Mouse (Mus musculus): Measurements from ENCODE around the gene Gm11037. TPM values are rescaled to one million over a fixed set of nuclear protein-coding genes. Genes with fewer than 3 reads are reported as not detected.

The Gm11037 gene
- polyA plus RNA-seq, 1 experiment from 2014 or later, result not detected

DNA sequence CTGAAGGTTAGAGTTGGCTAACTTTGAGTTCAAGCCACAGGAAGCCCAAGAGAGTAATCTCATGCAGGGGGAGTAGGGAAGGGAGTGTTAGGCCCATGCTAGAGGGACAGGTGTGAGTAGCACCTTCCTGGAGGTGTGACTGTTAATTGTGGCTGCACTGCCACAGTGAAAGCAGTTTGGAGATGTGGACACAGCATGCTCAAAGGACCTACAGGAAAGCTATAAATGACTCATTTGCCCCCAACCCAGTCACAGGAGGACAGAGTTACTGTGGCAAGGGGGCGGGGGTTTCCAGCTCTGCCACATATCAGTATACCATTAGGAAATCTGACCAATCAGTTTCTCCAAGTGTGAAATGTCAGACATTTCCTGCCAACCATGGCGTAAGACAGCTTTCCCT, 12.2 kb downstream of the Gm11037 start:
- H3K36me3 ChIP-seq (ENCODE audit: control insufficient read depth, insufficient read depth, low read length), result peaks cover 17% of the 10 kb centered on the region; the same call in 1 of the 2 replicates
- H3K27ac ChIP-seq (ENCODE audit: low read length), result no peak overlapping the region
- H3K9ac ChIP-seq (ENCODE audit: low read depth, low read length), result no peak overlapping the region
- H3K4me3 ChIP-seq (ENCODE audit: low read length), result no peak overlapping the region
- 85% methylated on average over 2 of the region's 2 CpGs for WGBS
- H3K4me2 ChIP-seq (ENCODE audit: low read depth, low read length), result no peak overlapping the region
- H3K27me3 ChIP-seq (replicated peaks; ENCODE audit: control insufficient read depth, insufficient read depth, low read length), result no peaks in the 10 kb centered on the region
- no peaks in the 10 kb centered on the region for H3K9me3 ChIP-seq (ENCODE audit: control insufficient read depth, low read length)
- H3K4me1 ChIP-seq (ENCODE audit: control insufficient read depth, insufficient read depth, low read length), result peaks cover 7% of the 10 kb centered on the region
- ATAC-seq, result no peak

DNA sequence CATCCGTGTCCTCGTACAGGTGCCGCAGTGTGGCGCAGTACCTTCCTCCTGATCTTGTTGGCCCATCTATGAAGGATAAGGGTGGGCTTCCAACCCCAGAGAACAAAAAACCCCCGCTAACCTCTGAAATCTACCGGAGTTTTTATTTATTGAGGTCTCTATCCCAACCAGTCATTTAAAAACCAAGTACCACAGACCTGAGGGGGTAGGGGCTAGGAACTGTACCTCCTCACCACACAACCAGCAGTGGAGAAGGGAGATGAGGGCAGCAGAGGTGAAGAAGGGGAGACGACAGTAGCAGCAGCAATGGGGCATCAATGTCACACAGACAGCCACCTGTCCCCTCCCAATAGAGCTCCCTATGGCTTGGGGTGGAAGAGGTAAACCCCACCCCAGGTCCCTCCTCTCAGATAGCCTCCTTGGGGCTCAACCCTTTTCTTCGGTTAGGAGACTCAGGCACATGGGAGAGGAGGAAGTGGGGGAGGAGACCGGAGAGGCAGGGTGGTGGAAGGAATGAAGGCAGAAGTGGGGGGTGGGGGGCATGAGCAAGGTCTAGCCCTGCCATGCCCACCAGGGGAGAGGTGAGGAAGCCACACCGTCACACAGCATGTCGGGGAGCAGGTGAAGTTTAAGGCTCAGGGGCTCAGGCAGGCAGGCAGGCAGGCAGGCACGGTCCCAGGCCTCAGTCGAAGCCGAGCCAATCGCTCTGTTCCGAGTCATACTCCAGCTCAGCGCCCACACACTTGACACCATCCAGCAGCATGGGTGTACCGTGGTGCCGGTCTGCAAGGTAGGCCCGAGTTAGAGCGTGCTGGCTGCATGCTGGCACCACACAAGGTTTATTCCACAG, 13.1 kb downstream of the Gm11037 start:
- H3K4me2 ChIP-seq (ENCODE audit: low read depth, low read length), result no peak overlapping the region
- 86% methylated on average over 21 of the region's 21 CpGs for WGBS
- H3K4me1 ChIP-seq (ENCODE audit: control insufficient read depth, insufficient read depth, low read length), result peaks cover 7% of the 10 kb centered on the region
- H3K27me3 ChIP-seq (replicated peaks; ENCODE audit: control insufficient read depth, insufficient read depth, low read length), result no peaks in the 10 kb centered on the region
- no peak for ATAC-seq
- H3K27ac ChIP-seq (ENCODE audit: low read length), result no peak overlapping the region
- H3K9me3 ChIP-seq (ENCODE audit: control insufficient read depth, low read length), result no peaks in the 10 kb centered on the region
- H3K4me3 ChIP-seq (ENCODE audit: low read length), result no peak overlapping the region
- no peak overlapping the region for H3K9ac ChIP-seq (ENCODE audit: low read depth, low read length)
- peaks cover 20% of the 10 kb centered on the region; the same call in 1 of the 2 replicates for H3K36me3 ChIP-seq (ENCODE audit: control insufficient read depth, insufficient read depth, low read length)

DNA sequence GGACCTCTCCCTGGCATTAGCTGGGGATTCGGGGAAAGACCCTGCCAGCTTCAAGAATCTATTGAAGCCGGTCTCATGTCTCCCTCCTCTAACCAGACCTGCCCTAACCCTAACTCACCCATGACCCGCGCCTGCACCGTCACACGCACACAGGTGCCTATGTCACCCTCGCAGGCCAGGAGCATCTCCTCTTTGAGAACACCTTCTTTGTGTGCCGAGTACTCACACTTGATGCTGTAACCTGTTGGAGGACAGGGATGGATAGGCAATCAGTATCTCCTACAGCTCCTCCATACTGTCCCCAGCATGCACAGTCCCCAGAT, 13.7 kb downstream of the Gm11037 start:
- Histone ChIP-seq H3K9me3 (ENCODE audit: control insufficient read depth, low read length) (no peaks in the 10 kb centered on the region), H3K36me3 (ENCODE audit: control insufficient read depth, insufficient read depth, low read length) (peaks cover 20% of the 10 kb centered on the region; the same call in 1 of the 2 replicates), H3K4me3 (ENCODE audit: low read length) (no peak overlapping the region), H3K27me3 (replicated peaks; ENCODE audit: control insufficient read depth, insufficient read depth, low read length) (no peaks in the 10 kb centered on the region), H3K4me2 (ENCODE audit: low read depth, low read length) (no peak overlapping the region), H3K9ac (ENCODE audit: low read depth, low read length) (no peak overlapping the region), H3K27ac (ENCODE audit: low read length) (no peak overlapping the region), H3K4me1 (ENCODE audit: control insufficient read depth, insufficient read depth, low read length) (peaks cover 7% of the 10 kb centered on the region)
- ATAC-seq, result no peak
- 88% methylated on average over 8 of the region's 8 CpGs for WGBS

DNA sequence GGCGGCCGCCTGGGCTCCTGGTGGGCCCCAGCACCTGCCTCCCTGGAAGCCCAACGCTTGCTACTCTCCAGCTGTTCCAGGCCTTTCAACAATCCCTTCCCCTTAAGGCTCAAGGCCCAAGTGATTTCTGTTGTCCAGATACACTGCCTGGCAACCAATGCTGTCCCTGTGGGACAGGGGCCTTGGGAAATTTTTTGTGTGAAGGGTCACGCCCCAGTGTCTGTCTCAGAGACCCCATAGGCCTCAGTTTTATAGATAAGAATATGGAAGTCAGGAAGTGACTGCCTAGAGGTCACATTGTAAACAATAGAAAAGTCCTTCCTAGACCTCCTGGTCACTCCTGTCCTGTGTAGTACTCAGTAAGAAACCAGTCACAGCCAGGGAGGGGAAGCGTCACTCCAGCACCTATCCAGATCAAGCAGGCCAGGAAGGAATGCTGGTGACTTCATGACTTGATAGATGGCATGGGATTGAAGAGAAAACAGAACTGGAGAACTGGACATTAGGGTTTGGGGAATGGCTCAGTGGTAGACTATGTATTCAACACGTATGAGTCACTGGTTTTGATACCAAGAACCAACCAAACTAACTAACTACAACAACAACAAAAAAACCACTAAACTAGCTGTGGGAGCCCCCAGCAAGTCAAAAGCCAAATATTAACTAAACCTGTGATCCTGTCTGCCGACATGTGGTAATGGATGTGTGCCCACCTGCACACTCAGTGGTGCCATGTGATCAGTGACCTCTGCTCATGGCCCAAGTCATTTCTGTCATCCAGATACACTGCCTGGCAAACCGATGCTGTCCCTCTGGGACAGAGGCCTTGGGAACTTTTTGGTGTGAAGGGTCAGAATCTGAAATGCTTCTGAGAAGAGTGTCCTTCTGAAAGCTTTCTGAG, 15.3 kb downstream of the Gm11037 start:
- Histone ChIP-seq H3K27ac (ENCODE audit: low read length) (no peak overlapping the region), H3K9ac (ENCODE audit: low read depth, low read length) (no peak overlapping the region), H3K9me3 (ENCODE audit: control insufficient read depth, low read length) (no peaks in the 10 kb centered on the region), H3K4me1 (ENCODE audit: control insufficient read depth, insufficient read depth, low read length) (0 out of 2 replicates have a peak, but pooled peaks cover 2% of the 10 kb centered on the region), H3K4me2 (ENCODE audit: low read depth, low read length) (no peak overlapping the region), H3K4me3 (ENCODE audit: low read length) (no peak overlapping the region), H3K27me3 (replicated peaks; ENCODE audit: control insufficient read depth, insufficient read depth, low read length) (no peaks in the 10 kb centered on the region), H3K36me3 (ENCODE audit: control insufficient read depth, insufficient read depth, low read length) (peaks cover 14% of the 10 kb centered on the region; the same call in 1 of the 2 replicates)
- ATAC-seq, result no peak
- 82% methylated on average over 8 of the region's 8 CpGs for WGBS

DNA sequence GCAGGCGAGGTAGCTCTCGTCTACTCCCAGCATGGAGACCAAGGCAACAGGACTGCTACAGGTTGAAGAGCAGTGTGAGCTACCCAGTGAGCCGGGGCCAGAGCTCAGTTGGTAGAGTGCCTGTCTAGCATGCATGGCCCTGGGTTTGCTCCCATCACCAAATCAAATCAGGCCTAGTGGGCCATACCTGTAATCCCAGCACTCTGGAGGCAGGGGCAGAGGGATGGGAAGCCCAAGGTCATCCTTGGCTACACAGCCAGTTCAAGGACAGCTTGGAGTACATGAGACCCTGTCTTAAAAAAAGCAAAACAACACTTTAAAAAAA, 15.9 kb downstream of the Gm11037 start:
- H3K9ac ChIP-seq (ENCODE audit: low read depth, low read length), result no peak overlapping the region
- H3K27ac ChIP-seq (ENCODE audit: low read length), result no peak overlapping the region
- peaks cover 14% of the 10 kb centered on the region; the same call in 1 of the 2 replicates for H3K36me3 ChIP-seq (ENCODE audit: control insufficient read depth, insufficient read depth, low read length)
- H3K4me1 ChIP-seq (ENCODE audit: control insufficient read depth, insufficient read depth, low read length), result 0 out of 2 replicates have a peak, but pooled peaks cover 2% of the 10 kb centered on the region
- WGBS, result 87% methylated on average over 3 of the region's 3 CpGs
- H3K4me3 ChIP-seq (ENCODE audit: low read length), result no peak overlapping the region
- H3K4me2 ChIP-seq (ENCODE audit: low read depth, low read length), result no peak overlapping the region
- no peaks in the 10 kb centered on the region for H3K9me3 ChIP-seq (ENCODE audit: control insufficient read depth, low read length)
- no peaks in the 10 kb centered on the region for H3K27me3 ChIP-seq (replicated peaks; ENCODE audit: control insufficient read depth, insufficient read depth, low read length)
- no peak for ATAC-seq

DNA sequence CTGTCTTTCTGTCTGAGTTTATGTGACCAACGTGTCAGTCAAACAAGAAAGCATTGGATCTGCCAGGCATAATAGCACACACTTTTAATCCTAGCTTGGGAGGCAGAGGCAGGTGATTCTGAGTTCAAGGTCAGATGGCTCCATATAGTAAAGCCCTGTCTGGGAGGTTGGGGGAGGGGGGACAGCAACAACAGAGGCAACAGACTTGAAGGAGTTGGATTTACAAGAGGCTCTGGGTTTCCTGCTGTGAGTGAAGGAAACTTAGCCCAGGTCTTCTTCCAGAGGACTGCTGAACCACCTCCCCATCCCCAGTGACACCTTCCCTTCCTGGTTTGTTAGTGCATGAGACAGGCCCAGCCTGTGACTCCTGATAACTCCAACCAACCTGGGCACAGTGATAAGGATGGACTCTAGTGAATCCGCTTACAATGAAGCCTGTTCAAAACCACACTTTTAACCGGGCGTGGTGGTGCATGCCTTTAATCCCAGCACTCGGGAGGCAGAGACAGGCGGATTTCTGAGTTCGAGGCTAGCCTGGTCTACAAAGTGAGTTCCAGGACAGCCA, 19.0 kb downstream of the Gm11037 start:
- 0 out of 2 replicates have a peak, but pooled peaks cover 2% of the 10 kb centered on the region for H3K4me1 ChIP-seq (ENCODE audit: control insufficient read depth, insufficient read depth, low read length)
- H3K27ac ChIP-seq (ENCODE audit: low read length), result no peak overlapping the region
- 78% methylated on average over 7 of the region's 7 CpGs for WGBS
- no peak overlapping the region for H3K4me2 ChIP-seq (ENCODE audit: low read depth, low read length)
- peak; percentile 52; the same call in 1 of the 2 replicates for ATAC-seq
- no peak overlapping the region for H3K9ac ChIP-seq (ENCODE audit: low read depth, low read length)
- H3K9me3 ChIP-seq (ENCODE audit: control insufficient read depth, low read length), result no peaks in the 10 kb centered on the region
- peaks cover 2% of the 10 kb centered on the region; the same call in 1 of the 2 replicates for H3K36me3 ChIP-seq (ENCODE audit: control insufficient read depth, insufficient read depth, low read length)
- H3K27me3 ChIP-seq (replicated peaks; ENCODE audit: control insufficient read depth, insufficient read depth, low read length), result no peaks in the 10 kb centered on the region
- H3K4me3 ChIP-seq (ENCODE audit: low read length), result no peak overlapping the region

DNA sequence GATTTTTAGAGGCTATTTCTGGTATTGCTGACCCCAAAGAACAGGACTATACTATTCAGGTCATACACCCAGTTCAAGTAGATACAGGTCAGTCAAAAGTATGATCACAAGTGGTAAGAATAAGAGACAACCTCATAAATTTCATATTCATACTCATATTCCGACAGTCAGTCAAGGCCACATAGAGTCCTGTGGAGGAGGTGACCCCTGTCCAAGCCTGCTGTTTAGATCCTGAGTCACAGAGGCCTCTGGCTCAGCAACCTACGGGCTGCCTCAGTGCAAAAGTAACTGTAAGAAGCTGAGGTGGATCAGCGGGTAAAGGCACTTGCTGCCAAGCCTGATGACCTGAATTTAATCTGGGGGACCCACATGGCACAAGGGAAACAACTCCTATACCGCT, 20.7 kb downstream of the Gm11037 start:
- Histone ChIP-seq H3K4me2 (ENCODE audit: low read depth, low read length) (no peak overlapping the region), H3K9ac (ENCODE audit: low read depth, low read length) (no peak overlapping the region), H3K27me3 (replicated peaks; ENCODE audit: control insufficient read depth, insufficient read depth, low read length) (no peaks in the 10 kb centered on the region), H3K4me3 (ENCODE audit: low read length) (no peak overlapping the region), H3K36me3 (ENCODE audit: control insufficient read depth, insufficient read depth, low read length) (peaks cover 2% of the 10 kb centered on the region; the same call in 1 of the 2 replicates), H3K9me3 (ENCODE audit: control insufficient read depth, low read length) (no peaks in the 10 kb centered on the region), H3K4me1 (ENCODE audit: control insufficient read depth, insufficient read depth, low read length) (peaks cover 8% of the 10 kb centered on the region), H3K27ac (ENCODE audit: low read length) (no peak overlapping the region)
- 94% methylated on average over 4 of the region's 4 CpGs for whole genome bisulfite sequencing
- no peak for ATAC-seq

DNA sequence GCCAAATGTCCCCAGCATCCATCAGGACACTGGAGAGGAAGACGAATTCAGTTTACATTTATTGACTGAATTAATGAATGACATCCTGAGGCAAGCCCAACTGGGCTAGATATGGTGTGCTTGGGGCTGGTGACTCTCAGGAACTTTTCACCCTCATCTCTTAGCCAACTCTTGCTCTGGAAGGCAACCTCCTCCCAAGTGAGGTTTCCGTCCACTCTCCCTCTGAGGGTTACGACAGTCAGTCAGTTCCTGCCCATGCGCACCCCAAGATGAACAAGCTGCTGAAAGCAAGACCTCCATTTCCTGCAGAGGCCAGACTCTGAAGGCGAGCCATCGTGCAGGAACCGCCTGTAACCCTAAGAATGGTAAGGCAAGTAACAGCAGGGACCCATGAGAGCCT, 23.7 kb downstream of the Gm11037 start:
- WGBS, result 86% methylated on average over 7 of the region's 7 CpGs

DNA sequence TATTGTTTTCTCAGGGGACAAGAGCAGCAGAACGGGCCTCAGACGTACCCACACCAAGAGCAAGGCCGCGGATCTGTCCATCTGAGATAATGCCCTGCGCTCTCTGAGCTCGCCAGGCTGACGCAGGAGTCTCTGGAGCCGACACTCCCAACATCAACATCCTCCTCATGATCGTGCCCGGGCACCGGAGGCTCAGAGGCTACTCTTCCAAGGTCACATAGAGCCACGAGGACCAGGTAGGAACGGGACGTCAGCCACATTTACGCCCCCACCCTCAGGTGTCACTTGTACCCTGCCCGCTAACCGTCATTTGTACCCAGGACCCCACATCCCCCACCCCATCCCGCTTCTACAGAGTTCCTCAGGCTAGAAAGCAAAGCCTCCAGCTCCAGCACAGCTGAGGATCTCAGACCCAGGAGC, 26.2 kb downstream of the Gm11037 start:
- ATAC-seq, result peak; percentile 67
- Histone ChIP-seq H3K27ac (ENCODE audit: low read length) (peak overlapping the region; percentile 89), H3K9me3 (ENCODE audit: control insufficient read depth, low read length) (no peaks in the 10 kb centered on the region), H3K4me2 (ENCODE audit: low read depth, low read length) (peak overlapping the region; percentile 91), H3K27me3 (replicated peaks; ENCODE audit: control insufficient read depth, insufficient read depth, low read length) (no peaks in the 10 kb centered on the region), H3K9ac (ENCODE audit: low read depth, low read length) (peak overlapping the region; percentile 87), H3K4me1 (ENCODE audit: control insufficient read depth, insufficient read depth, low read length) (peaks cover 12% of the 10 kb centered on the region), H3K4me3 (ENCODE audit: low read length) (peak overlapping the region; percentile 84), H3K36me3 (ENCODE audit: control insufficient read depth, insufficient read depth, low read length) (no peaks in the 10 kb centered on the region)
- 0% methylated on average over 18 of the region's 18 CpGs for WGBS

More for the DNA sequence above, 23.7 kb downstream of the Gm11037 start:
- no peak overlapping the region for H3K27ac ChIP-seq (ENCODE audit: low read length)
- H3K27me3 ChIP-seq (replicated peaks; ENCODE audit: control insufficient read depth, insufficient read depth, low read length), result no peaks in the 10 kb centered on the region
- H3K4me3 ChIP-seq (ENCODE audit: low read length), result no peak overlapping the region
- no peaks in the 10 kb centered on the region; the same call in 1 of the 2 replicates for H3K36me3 ChIP-seq (ENCODE audit: control insufficient read depth, insufficient read depth, low read length)
- no peak overlapping the region for H3K4me2 ChIP-seq (ENCODE audit: low read depth, low read length)
- peaks cover 14% of the 10 kb centered on the region for H3K4me1 ChIP-seq (ENCODE audit: control insufficient read depth, insufficient read depth, low read length)
- no peak for ATAC-seq
- no peaks in the 10 kb centered on the region for H3K9me3 ChIP-seq (ENCODE audit: control insufficient read depth, low read length)
- H3K9ac ChIP-seq (ENCODE audit: low read depth, low read length), result no peak overlapping the region

Measured in intestine, embryonic 16.5 days (tissue).